Mouse (Mus musculus) limb, embryonic 10.5 days (tissue): Measurements from ENCODE around the gene Zfp637. TPM values are rescaled to one million over a fixed set of nuclear protein-coding genes. Genes with fewer than 3 reads are reported as not detected.
A peak's percentile ranks its signal among the peaks of the same experiment; 100 is the strongest.
"Not testable (repeated sequence)": the region's sequence is repeated elsewhere in the genome, so short reads cannot be mapped to it uniquely, and the experiment has no call there.

Experiments
- DNase-seq: peaks from one replicate; pipeline ENCODE4 v3.0.0-alpha.2; 2017; ENCODE audit warnings: low spot score
- H3K27ac ChIP-seq: fragments of 300-500 bp; sonication (generic); 2 replicates; pipeline ENCODE4 v1.5.1; 2016; ENCODE audit warnings: mild to moderate bottlenecking
- H3K27me3 ChIP-seq: fragments of 300-500 bp; sonication (generic); 2 replicates; pipeline ENCODE4 v1.6.1; 2016; ENCODE audit warnings: low read depth, mild to moderate bottlenecking; ENCODE audit not compliant: poor library complexity, severe bottlenecking
- H3K36me3 ChIP-seq: fragments of 300-500 bp; sonication (generic); 2 replicates; pipeline ENCODE4 v1.6.1; 2016; ENCODE audit warnings: mild to moderate bottlenecking, moderate library complexity
- H3K4me1 ChIP-seq: fragments of 300-500 bp; sonication (generic); 2 replicates; pipeline ENCODE4 v1.6.1; 2016
- H3K4me3 ChIP-seq: fragments of 300-500 bp; sonication (generic); 2 replicates; pipeline ENCODE4 v1.5.1; 2016; ENCODE audit warnings: mild to moderate bottlenecking, moderate library complexity
- H3K9me3 ChIP-seq: fragments of 300-500 bp; sonication (generic); replicated peaks from 2 replicates; pipeline ENCODE4 v1.6.1; 2016; ENCODE audit warnings: mild to moderate bottlenecking
- WGBS: fragments of 180-500 bp; shearing (Covaris S2); methylation state at CpG from one replicate; pipeline ENCODE4 v1.1.7; 2016; 5-methylcytosine and 5-hydroxymethylcytosine counted together
- polyA plus RNA-seq: library from polyadenylated mRNA; unstranded; fragments of >200 nt; fragmentation: Nextera tagmentation; extraction: Ambion mirVana; gene quantifications from 2 replicates; pipeline ENCODE4 v1.2.1, GENCODE M21; 2016

The Zfp637 gene
- polyA plus RNA-seq, 1 experiment from 2014 or later, result 128 TPM

GRCm38 (mm10) chr6:117841511-117841955 is 553 bp downstream of the Zfp637 start:
- Histone ChIP-seq H3K27ac (peak overlapping the region; percentile 99), H3K4me3 (peak overlapping the region; percentile 92), H3K4me1 (peaks cover 13% of the 10 kb centered on the region), H3K36me3 (peaks cover 37% of the 10 kb centered on the region), H3K9me3 (no peaks in the 10 kb centered on the region), H3K27me3 (no peaks in the 10 kb centered on the region)
- WGBS, result 21% methylated on average over 12 of the region's 12 CpGs
- DNase-seq, result no peak

- 92% methylated on average over 9 of the region's 9 CpGs for WGBS
- H3K27me3 ChIP-seq, result no peaks in the 10 kb centered on the region
These were observed 3.6 kb downstream of the Zfp637 start for GRCm38 (mm10) chr6:117844597-117844996.

GRCm38 (mm10) chr6:117846671-117847070 is 5.7 kb downstream of the Zfp637 start:
- peaks cover 67% of the 10 kb centered on the region for H3K36me3 ChIP-seq
- H3K27ac ChIP-seq, DNase-seq, H3K4me3 ChIP-seq, H3K27me3 ChIP-seq, H3K4me1 ChIP-seq, H3K9me3 ChIP-seq: not testable (repeated sequence)
- WGBS, result 92% methylated on average over 4 of the region's 4 CpGs

More at GRCm38 (mm10) chr6:117844597-117844996, 3.6 kb downstream of the Zfp637 start:
- Histone ChIP-seq H3K4me1 (peaks cover 13% of the 10 kb centered on the region), H3K27ac (no peak overlapping the region), H3K36me3 (peaks cover 67% of the 10 kb centered on the region), H3K9me3 (no peaks in the 10 kb centered on the region), H3K4me3 (no peak overlapping the region)
- DNase-seq, result no peak

GRCm38 (mm10) chr6:117847772-117848171 is 6.8 kb downstream of the Zfp637 start:
- no peak overlapping the region for H3K27ac ChIP-seq
- no peak overlapping the region for H3K4me3 ChIP-seq
- DNase-seq, result no peak
- H3K4me1 ChIP-seq, result no peaks in the 10 kb centered on the region
- peaks cover 67% of the 10 kb centered on the region for H3K36me3 ChIP-seq
- no peaks in the 10 kb centered on the region for H3K9me3 ChIP-seq
- WGBS, result 97% methylated on average over 2 of the region's 2 CpGs
- H3K27me3 ChIP-seq, result no peaks in the 10 kb centered on the region

GRCm38 (mm10) chr6:117848577-117848976 is 7.6 kb downstream of the Zfp637 start:
- H3K9me3 ChIP-seq, result no peaks in the 10 kb centered on the region
- no peaks in the 10 kb centered on the region for H3K4me1 ChIP-seq
- H3K4me3 ChIP-seq, result no peak overlapping the region
- peaks cover 59% of the 10 kb centered on the region for H3K36me3 ChIP-seq
- 89% methylated on average over 5 of the region's 5 CpGs for WGBS
- no peak for DNase-seq
- no peaks in the 10 kb centered on the region for H3K27me3 ChIP-seq
- no peak overlapping the region for H3K27ac ChIP-seq

- no peaks in the 10 kb centered on the region for H3K27me3 ChIP-seq
- no peak for DNase-seq
- H3K4me1 ChIP-seq, result no peaks in the 10 kb centered on the region
- H3K36me3 ChIP-seq, result peaks cover 28% of the 10 kb centered on the region
- 61% methylated on average over 2 of the region's 2 CpGs for WGBS
- H3K9me3 ChIP-seq, result no peaks in the 10 kb centered on the region
- no peak overlapping the region for H3K27ac ChIP-seq
- no peak overlapping the region for H3K4me3 ChIP-seq
These were observed 10.8 kb downstream of the Zfp637 start for GRCm38 (mm10) chr6:117851747-117852146.

GRCm38 (mm10) chr6:117857990-117858389 is 17.0 kb downstream of the Zfp637 start:
- Histone ChIP-seq H3K4me1 (peaks cover 2% of the 10 kb centered on the region; the same call in 1 of the 2 replicates), H3K4me3 (no peak overlapping the region), H3K27me3 (no peaks in the 10 kb centered on the region), H3K27ac (no peak overlapping the region), H3K36me3 (no peaks in the 10 kb centered on the region), H3K9me3 (no peaks in the 10 kb centered on the region)
- no peak for DNase-seq
- 81% methylated on average over 1 of the region's 1 CpGs for WGBS

- Histone ChIP-seq H3K4me1 (peaks cover 7% of the 10 kb centered on the region), H3K27me3 (no peaks in the 10 kb centered on the region), H3K27ac (peak within 1 kb of the TSS; percentile 91), H3K4me3 (peak within 1 kb of the TSS; percentile 82), H3K9me3 (no peaks in the 10 kb centered on the region), H3K36me3 (no peaks in the 10 kb centered on the region)
- no peak for DNase-seq
- WGBS, result 75% methylated on average over 6 of the region's 6 CpGs
These were observed 20.9 kb downstream of the Zfp637 start, which contains the start of gene Zfp239 for GRCm38 (mm10) chr6:117861848-117862247. TSS of gene Zfp239 (plus strand) at chr6:117862100.

- 80% methylated on average over 8 of the region's 8 CpGs for WGBS
- H3K4me1 ChIP-seq, result peaks cover 7% of the 10 kb centered on the region
- H3K36me3 ChIP-seq, result no peaks in the 10 kb centered on the region
- no peaks in the 10 kb centered on the region for H3K27me3 ChIP-seq
- no peaks in the 10 kb centered on the region for H3K9me3 ChIP-seq
- peak overlapping the region; percentile 91; the same call in 1 of the 2 replicates for H3K27ac ChIP-seq
- DNase-seq, result no peak
- H3K4me3 ChIP-seq, result peak overlapping the region; percentile 82
These were observed 21.5 kb downstream of the Zfp637 start for GRCm38 (mm10) chr6:117862465-117862864.

GRCm38 (mm10) chr6:117862899-117863620 is 22.1 kb downstream of the Zfp637 start:
- WGBS, result 5% methylated on average over 26 of the region's 26 CpGs
- Histone ChIP-seq H3K4me3 (peak overlapping the region; percentile 82), H3K27ac (peak overlapping the region; percentile 91), H3K27me3 (no peaks in the 10 kb centered on the region), H3K36me3 (no peaks in the 10 kb centered on the region), H3K9me3 (no peaks in the 10 kb centered on the region), H3K4me1 (peaks cover 7% of the 10 kb centered on the region)
- DNase-seq, result peak; percentile 79

GRCm38 (mm10) chr6:117863751-117864150 is 22.8 kb downstream of the Zfp637 start:
- peak overlapping the region; percentile 82 for H3K4me3 ChIP-seq
- DNase-seq, result no peak
- no peaks in the 10 kb centered on the region for H3K36me3 ChIP-seq
- no peaks in the 10 kb centered on the region for H3K27me3 ChIP-seq
- peaks cover 7% of the 10 kb centered on the region for H3K4me1 ChIP-seq
- no peak overlapping the region for H3K27ac ChIP-seq
- no peaks in the 10 kb centered on the region for H3K9me3 ChIP-seq
- 95% methylated on average over 8 of the region's 8 CpGs for WGBS

GRCm38 (mm10) chr6:117868187-117868586 is 27.2 kb downstream of the Zfp637 start:
- Histone ChIP-seq H3K4me1 (peaks cover 4% of the 10 kb centered on the region), H3K4me3 (no peak overlapping the region), H3K27me3 (no peaks in the 10 kb centered on the region), H3K36me3 (peaks cover 14% of the 10 kb centered on the region), H3K27ac (no peak overlapping the region), H3K9me3 (no peaks in the 10 kb centered on the region)
- no peak for DNase-seq
- WGBS, result 94% methylated on average over 8 of the region's 8 CpGs

GRCm38 (mm10) chr6:117871034-117871433 is 30.1 kb downstream of the Zfp637 start:
- Histone ChIP-seq H3K27me3 (no peaks in the 10 kb centered on the region), H3K4me1 (no peaks in the 10 kb centered on the region), H3K27ac (no peak overlapping the region), H3K4me3 (no peak overlapping the region), H3K9me3 (no peaks in the 10 kb centered on the region), H3K36me3 (peaks cover 14% of the 10 kb centered on the region)
- DNase-seq, result no peak
- WGBS, result 72% methylated on average over 14 of the region's 14 CpGs
